Mouse (Mus musculus) lung, embryonic 16.5 days (tissue): ENCODE results near the gene Mical2. TPM values are rescaled to one million over a fixed set of nuclear protein-coding genes. Genes with fewer than 3 reads are reported as not detected.
A peak's percentile ranks its signal among the peaks of the same experiment; 100 is the strongest.

ENCODE experiments used
- ATAC-seq: fragments of 200-750 bp; cut with Nextera tagmentation; 2 replicates; pipeline ENCODE4 v1.8.0; 2017; ENCODE audit warnings: low read depth, mild to moderate bottlenecking, moderate library complexity
- H3K27ac ChIP-seq: fragments of 300-500 bp; sonication (generic); 2 replicates; pipeline ENCODE4 v1.5.1; 2014; ENCODE audit warnings: mild to moderate bottlenecking, control low read depth, low read length
- H3K27me3 ChIP-seq: fragments of 300-500 bp; sonication (generic); 2 replicates; pipeline ENCODE4 v1.6.1; 2014; ENCODE audit warnings: low read depth, low read length, mixed read lengths; ENCODE audit not compliant: control insufficient read depth, insufficient read depth
- H3K36me3 ChIP-seq: fragments of 300-500 bp; sonication (generic); 2 replicates; pipeline ENCODE4 v1.6.1; 2014; ENCODE audit warnings: low read length; ENCODE audit not compliant: control insufficient read depth, insufficient read depth
- H3K4me1 ChIP-seq: fragments of 300-500 bp; sonication (generic); replicated peaks from 2 replicates; pipeline ENCODE4 v1.6.1; 2014; ENCODE audit warnings: low read length, mixed read lengths; ENCODE audit not compliant: control insufficient read depth, insufficient read depth
- H3K4me2 ChIP-seq: fragments of 300-500 bp; sonication (generic); 2 replicates; pipeline ENCODE4 v1.6.1; 2014; ENCODE audit warnings: low read depth, low read length, control low read depth
- H3K4me3 ChIP-seq: fragments of 300-500 bp; sonication (generic); 2 replicates; pipeline ENCODE4 v1.5.1; 2014; ENCODE audit warnings: mild to moderate bottlenecking, low read length, control low read depth
- H3K9ac ChIP-seq: fragments of 300-500 bp; sonication (generic); 2 replicates; pipeline ENCODE4 v1.6.1; 2014; ENCODE audit warnings: low read length, control low read depth
- H3K9me3 ChIP-seq: fragments of 300-500 bp; sonication (generic); 2 replicates; pipeline ENCODE4 v1.6.1; 2016; ENCODE audit warnings: low read length; ENCODE audit not compliant: control insufficient read depth
- whole genome bisulfite sequencing: fragments of 180-500 bp; shearing (Covaris S2); extraction: QIAGEN DNeasy Blood & Tissue Kit; methylation state at CpG from one replicate; pipeline ENCODE4 v1.1.7; 2014; 5-methylcytosine and 5-hydroxymethylcytosine counted together
- polyA plus RNA-seq: library from polyadenylated mRNA; unstranded; fragments of >200 nt; fragmentation: Nextera tagmentation; extraction: Ambion mirVana; gene quantifications from 2 replicates; pipeline ENCODE4 v1.2.1, GENCODE M21; 2015

Mical2 gene
- polyA plus RNA-seq, 1 experiment from 2014 or later: 27.3 TPM

DNA sequence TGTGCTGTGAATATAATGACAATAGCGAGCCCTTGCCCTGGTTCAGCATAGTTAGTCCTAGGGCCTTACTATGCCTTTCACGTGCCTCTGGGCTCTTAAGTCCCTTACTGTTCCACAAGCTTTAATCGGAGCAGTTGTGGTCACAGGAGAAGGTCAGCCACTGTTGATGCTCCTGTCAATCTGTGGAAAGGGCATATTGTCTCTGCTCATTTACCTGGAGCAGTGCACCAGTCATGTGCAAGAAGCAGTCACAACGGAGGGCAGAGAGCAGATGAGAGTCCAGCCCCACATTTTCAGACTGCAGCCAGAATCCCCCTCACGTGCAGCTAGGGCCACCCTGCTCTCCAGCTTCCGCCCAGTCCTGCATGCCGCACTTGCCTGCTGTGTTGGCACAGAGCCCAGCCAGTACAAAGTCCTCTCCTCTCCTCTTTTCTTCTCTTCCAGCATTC lies 128.9 kb downstream of the Mical2 start:
- peak; percentile 89 for ATAC-seq
- no peaks in the 10 kb centered on the region for H3K27me3 ChIP-seq
- WGBS: 7% methylated on average over 7 of the region's 7 CpGs
- H3K4me3 ChIP-seq: no peak overlapping the region
- no peaks in the 10 kb centered on the region for H3K36me3 ChIP-seq
- H3K9ac ChIP-seq: peak overlapping the region; percentile 19; the same call in 1 of the 2 replicates
- H3K27ac ChIP-seq: peak overlapping the region; percentile 82
- peak overlapping the region; percentile 8; the same call in 1 of the 2 replicates for H3K4me2 ChIP-seq
- H3K9me3 ChIP-seq: no peaks in the 10 kb centered on the region
- H3K4me1 ChIP-seq: peaks cover 19% of the 10 kb centered on the region

DNA sequence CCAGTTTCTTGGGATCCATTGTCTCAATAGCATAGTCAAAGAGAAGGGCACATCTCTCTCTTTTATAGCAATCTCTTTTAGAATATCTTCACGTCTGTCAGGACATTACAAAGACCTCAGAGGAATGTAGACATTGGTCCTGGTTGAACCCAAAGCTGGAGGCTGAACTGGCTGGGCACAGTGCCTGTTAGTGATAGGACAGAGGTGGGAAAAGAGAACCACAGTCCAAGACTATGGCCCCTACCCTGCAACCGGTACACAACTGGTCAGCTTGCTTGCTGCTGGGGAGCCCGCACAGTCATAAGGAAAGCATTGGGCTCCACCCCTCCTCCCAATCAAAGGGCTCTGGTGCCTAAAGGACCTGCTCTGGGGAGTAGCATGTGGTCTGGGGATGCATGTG lies 133.9 kb downstream of the Mical2 start:
- Histone ChIP-seq H3K4me3 (no peak overlapping the region), H3K9ac (no peak overlapping the region), H3K9me3 (no peaks in the 10 kb centered on the region), H3K27me3 (no peaks in the 10 kb centered on the region), H3K36me3 (no peaks in the 10 kb centered on the region), H3K27ac (no peak overlapping the region), H3K4me1 (peaks cover 18% of the 10 kb centered on the region), H3K4me2 (no peak overlapping the region)
- 71% methylated on average over 3 of the region's 3 CpGs for WGBS
- no peak for ATAC-seq

DNA sequence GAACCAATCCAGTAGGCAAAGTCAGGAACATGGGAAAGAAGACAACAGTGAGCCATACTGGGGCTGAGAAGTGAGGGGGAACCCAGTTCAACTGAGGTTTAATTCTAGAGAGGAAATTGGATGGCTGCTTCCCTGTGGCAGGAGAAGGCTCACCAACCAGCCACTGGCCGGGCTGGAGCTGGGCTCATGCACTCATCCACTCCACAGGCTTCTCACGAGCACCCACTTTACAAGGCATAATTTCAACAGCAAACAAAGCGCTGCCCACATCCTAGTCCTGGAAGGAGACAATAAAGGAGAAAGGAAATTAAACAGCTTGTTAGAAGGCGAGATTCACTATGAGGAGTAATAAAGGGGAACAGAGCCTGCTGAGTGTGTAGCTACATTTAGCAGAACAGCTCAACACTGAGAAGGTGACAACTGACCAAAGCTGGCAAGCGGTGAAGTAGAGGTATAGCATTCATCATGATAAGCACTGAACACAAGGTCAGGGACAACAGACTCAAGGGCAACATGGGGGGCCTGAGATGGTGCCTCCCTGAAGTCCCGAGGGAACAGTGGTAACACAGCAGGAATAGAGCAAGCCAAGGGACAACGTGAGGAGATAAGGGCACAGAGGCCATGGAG lies 137.0 kb downstream of the Mical2 start:
- Histone ChIP-seq H3K4me2 (no peak overlapping the region), H3K9me3 (no peaks in the 10 kb centered on the region), H3K9ac (no peak overlapping the region), H3K4me3 (no peak overlapping the region), H3K27ac (no peak overlapping the region), H3K27me3 (no peaks in the 10 kb centered on the region), H3K36me3 (no peaks in the 10 kb centered on the region), H3K4me1 (peaks cover 8% of the 10 kb centered on the region; the same call in 1 of the 2 replicates)
- ATAC-seq: peak; percentile 49; the same call in 1 of the 2 replicates
- 41% methylated on average over 7 of the region's 7 CpGs for WGBS

DNA sequence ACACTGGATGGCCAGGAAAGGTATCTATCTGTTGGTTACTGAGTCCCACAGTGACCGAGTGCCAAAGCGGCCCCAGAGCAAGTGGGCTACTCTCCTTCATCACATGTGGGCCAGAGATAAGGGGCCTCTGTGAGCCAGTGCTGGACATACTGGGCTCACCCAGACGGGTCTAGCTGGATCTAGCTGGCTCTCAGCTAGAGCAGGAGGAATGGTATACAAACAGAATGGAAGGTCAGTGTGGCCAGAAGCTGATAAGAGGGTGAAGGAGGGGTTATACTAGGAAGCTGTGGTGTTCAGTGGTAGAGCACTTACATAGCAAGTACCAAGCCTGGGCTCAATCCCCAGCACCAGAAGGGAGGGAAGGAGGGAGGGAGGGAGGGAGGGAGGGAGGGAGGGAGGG lies 140.2 kb downstream of the Mical2 start:
- Histone ChIP-seq H3K4me3 (no peak overlapping the region), H3K4me2 (no peak overlapping the region), H3K27me3 (no peaks in the 10 kb centered on the region), H3K9me3 (no peaks in the 10 kb centered on the region), H3K4me1 (peaks cover 8% of the 10 kb centered on the region; the same call in 1 of the 2 replicates), H3K27ac (no peak overlapping the region), H3K36me3 (no peaks in the 10 kb centered on the region), H3K9ac (no peak overlapping the region)
- no peak for ATAC-seq
- 57% methylated on average over 3 of the region's 3 CpGs for WGBS

DNA sequence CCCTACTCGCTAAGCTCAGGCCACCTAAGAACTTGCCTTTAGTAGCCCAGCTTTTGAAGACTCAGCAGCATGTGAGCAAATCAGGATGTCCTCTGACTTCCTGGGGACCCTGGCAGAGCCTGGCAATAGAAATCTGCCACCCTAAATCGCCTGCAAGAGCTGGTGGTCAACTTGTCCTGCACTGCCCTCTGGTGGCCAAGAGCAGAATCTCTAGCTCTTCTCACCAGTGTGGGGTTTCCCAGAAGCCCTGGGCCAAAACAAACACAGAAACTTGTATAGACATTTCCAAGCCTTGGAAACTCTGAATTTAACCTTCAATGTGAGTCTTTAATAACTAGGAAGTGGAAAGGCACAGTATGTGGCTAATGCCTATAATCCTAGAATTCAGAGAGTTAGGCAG lies 143.4 kb downstream of the Mical2 start:
- Histone ChIP-seq H3K27ac (no peak overlapping the region), H3K36me3 (no peaks in the 10 kb centered on the region)
- 29% methylated on average over 2 of the region's 2 CpGs for WGBS

DNA sequence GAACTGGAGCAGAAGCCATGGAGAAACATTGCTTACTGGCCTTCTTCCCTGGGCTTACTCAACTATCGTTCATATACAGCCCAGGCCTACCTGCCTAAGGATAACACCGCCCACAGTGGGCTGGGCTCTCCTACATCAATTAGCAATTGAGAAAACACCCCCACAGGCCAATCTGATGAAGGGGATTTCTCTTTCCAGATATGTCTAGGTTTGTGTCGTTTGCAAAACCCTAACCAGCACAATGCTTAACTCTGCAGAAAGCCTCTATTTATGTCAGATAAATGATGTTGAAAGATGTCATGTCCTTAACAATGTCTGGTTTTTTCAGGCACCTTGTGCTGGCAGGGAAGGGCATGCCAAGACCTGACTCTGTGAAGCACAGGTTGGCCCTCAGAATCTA lies 144.3 kb downstream of the Mical2 start:
- Histone ChIP-seq H3K4me1 (peaks cover 1% of the 10 kb centered on the region; the same call in 1 of the 2 replicates), H3K27me3 (no peaks in the 10 kb centered on the region), H3K4me2 (no peak overlapping the region), H3K27ac (no peak overlapping the region), H3K4me3 (no peak overlapping the region), H3K9ac (no peak overlapping the region), H3K36me3 (no peaks in the 10 kb centered on the region), H3K9me3 (no peaks in the 10 kb centered on the region)
- ATAC-seq: no peak
- 79% methylated on average over 3 of the region's 3 CpGs for WGBS

More for the DNA sequence above, 143.4 kb downstream of the Mical2 start:
- Histone ChIP-seq H3K9me3 (no peaks in the 10 kb centered on the region), H3K4me2 (no peak overlapping the region), H3K4me1 (no peaks in the 10 kb centered on the region), H3K4me3 (no peak overlapping the region), H3K27me3 (no peaks in the 10 kb centered on the region), H3K9ac (no peak overlapping the region)
- peak; percentile 68 for ATAC-seq

DNA sequence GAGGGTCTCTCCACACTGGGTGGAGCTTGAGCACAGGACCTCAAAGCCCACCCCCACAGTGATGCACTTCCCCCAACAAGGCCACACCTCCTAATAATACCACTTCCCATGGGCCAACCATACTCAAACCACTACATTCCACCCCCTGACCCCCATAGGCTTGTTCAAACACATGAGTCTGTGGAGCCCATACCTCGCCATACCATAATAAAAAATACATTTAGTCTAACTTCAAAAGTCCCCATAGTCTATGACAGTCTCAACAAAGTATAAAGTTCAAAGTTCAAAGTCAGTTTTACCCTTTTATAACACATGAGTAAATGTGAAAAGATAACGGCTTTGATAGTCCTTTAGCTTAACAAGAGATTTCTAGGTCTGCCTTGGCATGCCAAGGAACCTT lies 145.7 kb downstream of the Mical2 start:
- Histone ChIP-seq H3K9me3 (no peaks in the 10 kb centered on the region), H3K27ac (no peak overlapping the region), H3K4me1 (peaks cover 9% of the 10 kb centered on the region; the same call in 1 of the 2 replicates), H3K9ac (no peak overlapping the region), H3K27me3 (no peaks in the 10 kb centered on the region), H3K4me2 (no peak overlapping the region), H3K36me3 (no peaks in the 10 kb centered on the region), H3K4me3 (no peak overlapping the region)
- no peak for ATAC-seq
- WGBS: 70% methylated on average over 2 of the region's 2 CpGs

DNA sequence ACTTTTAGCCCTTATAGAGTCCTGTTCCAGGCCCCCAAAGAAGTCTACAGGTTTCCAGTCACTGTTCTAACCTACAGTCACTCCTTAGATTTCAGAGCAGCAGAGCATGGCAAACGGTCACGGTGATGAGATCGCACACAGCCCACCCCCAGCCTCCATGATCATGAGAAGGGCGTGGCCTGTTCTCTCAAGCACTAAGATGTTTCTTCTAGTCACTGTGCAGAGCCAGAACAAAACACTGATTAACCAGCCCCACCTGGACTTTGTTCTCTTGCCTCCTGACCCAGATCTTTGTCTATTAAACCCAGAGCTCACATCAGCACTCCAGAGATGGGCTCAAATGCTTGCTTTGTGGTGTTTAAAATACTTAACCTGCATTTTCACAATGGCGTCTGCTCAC lies 148.4 kb downstream of the Mical2 start:
- no peaks in the 10 kb centered on the region for H3K9me3 ChIP-seq
- no peak overlapping the region for H3K4me2 ChIP-seq
- H3K36me3 ChIP-seq: no peaks in the 10 kb centered on the region
- no peak overlapping the region for H3K27ac ChIP-seq
- peaks cover 12% of the 10 kb centered on the region; the same call in 1 of the 2 replicates for H3K4me1 ChIP-seq
- WGBS: 86% methylated on average over 5 of the region's 5 CpGs
- no peak for ATAC-seq
- H3K9ac ChIP-seq: no peak overlapping the region
- no peaks in the 10 kb centered on the region for H3K27me3 ChIP-seq
- no peak overlapping the region for H3K4me3 ChIP-seq

DNA sequence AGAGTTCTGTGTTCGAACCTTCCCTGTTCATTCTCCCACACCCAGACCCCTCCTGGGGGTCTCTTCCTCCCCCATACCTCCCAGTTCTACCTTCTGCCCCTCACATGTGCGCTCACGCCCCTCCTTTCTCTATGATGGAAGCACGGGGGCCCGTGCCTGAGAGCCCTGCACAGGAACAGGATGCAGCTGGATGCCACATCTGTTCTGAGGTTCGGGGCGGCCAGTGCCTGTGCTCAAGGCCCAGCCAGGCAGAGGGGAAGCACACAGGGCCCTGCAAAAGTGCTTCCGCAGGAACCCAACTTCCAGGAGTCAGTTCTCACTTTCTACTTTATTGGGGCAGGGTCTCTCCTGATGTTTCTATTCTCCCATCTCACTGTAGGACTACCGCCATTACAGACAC lies 149.4 kb downstream of the Mical2 start:
- Histone ChIP-seq H3K27ac (no peak overlapping the region), H3K4me1 (peaks cover 12% of the 10 kb centered on the region; the same call in 1 of the 2 replicates), H3K36me3 (no peaks in the 10 kb centered on the region), H3K27me3 (no peaks in the 10 kb centered on the region), H3K4me2 (no peak overlapping the region), H3K9ac (no peak overlapping the region), H3K9me3 (no peaks in the 10 kb centered on the region), H3K4me3 (no peak overlapping the region)
- no peak for ATAC-seq
- 58% methylated on average over 9 of the region's 9 CpGs for WGBS
